Mouse (Mus musculus) hindbrain, embryonic 16.5 days (tissue): ENCODE measurements around the gene Bloc1s1. TPM values are rescaled to one million over a fixed set of nuclear protein-coding genes. Genes with fewer than 3 reads are reported as not detected.
A peak's percentile ranks its signal among the peaks of the same experiment; 100 is the strongest.

ENCODE experiments used
- ATAC-seq: fragments of 200-750 bp; cut with Nextera tagmentation; 2 replicates; pipeline ENCODE4 v1.8.0; 2017; ENCODE audit warnings: moderate TSS enrichment, moderate library complexity
- H3K27ac ChIP-seq: fragments of 300-500 bp; sonication (generic); 2 replicates; pipeline ENCODE4 v1.5.1; 2014; ENCODE audit warnings: low read depth, mild to moderate bottlenecking, control low read depth, low read length, moderate library complexity
- H3K27me3 ChIP-seq: fragments of 300-500 bp; sonication (generic); replicated peaks from 2 replicates; pipeline ENCODE4 v1.6.1; 2014; ENCODE audit warnings: low read length; ENCODE audit not compliant: control insufficient read depth, insufficient read depth
- H3K36me3 ChIP-seq: fragments of 300-500 bp; sonication (generic); 2 replicates; pipeline ENCODE4 v1.6.1; 2014; ENCODE audit warnings: mild to moderate bottlenecking, low read length, moderate library complexity, mixed read lengths; ENCODE audit not compliant: control insufficient read depth, insufficient read depth
- H3K4me1 ChIP-seq: fragments of 300-500 bp; sonication (generic); 2 replicates; pipeline ENCODE4 v1.6.1; 2014; ENCODE audit warnings: low read depth, low read length; ENCODE audit not compliant: control insufficient read depth, insufficient read depth
- H3K4me2 ChIP-seq: fragments of 300-500 bp; sonication (generic); 2 replicates; pipeline ENCODE4 v1.6.1; 2014; ENCODE audit warnings: mild to moderate bottlenecking, low read length, control low read depth, moderate library complexity
- H3K4me3 ChIP-seq: fragments of 300-500 bp; sonication (generic); 2 replicates; pipeline ENCODE4 v1.5.1; 2014; ENCODE audit warnings: mild to moderate bottlenecking, low read length, control low read depth, moderate library complexity
- H3K9ac ChIP-seq: fragments of 300-500 bp; sonication (generic); 2 replicates; pipeline ENCODE4 v1.6.1; 2014; ENCODE audit warnings: low read depth, mild to moderate bottlenecking, control low read depth, low read length, moderate library complexity
- H3K9me3 ChIP-seq: fragments of 300-500 bp; sonication (generic); 2 replicates; pipeline ENCODE4 v1.6.1; 2014; ENCODE audit warnings: mild to moderate bottlenecking, low read length, moderate library complexity; ENCODE audit not compliant: control insufficient read depth
- WGBS: fragments of 180-500 bp; shearing (Covaris S2); extraction: QIAGEN DNeasy Blood & Tissue Kit; methylation state at CpG from one replicate; pipeline ENCODE4 v1.1.7; 2014; 5-methylcytosine and 5-hydroxymethylcytosine counted together
- polyA plus RNA-seq: library from polyadenylated mRNA; unstranded; fragments of >200 nt; fragmentation: Nextera tagmentation; extraction: Ambion mirVana; gene quantifications from 2 replicates; pipeline ENCODE4 v1.2.1, GENCODE M21; 2015

Gene Bloc1s1
- polyA plus RNA-seq, 1 experiment from 2014 or later, result 278 TPM

DNA sequence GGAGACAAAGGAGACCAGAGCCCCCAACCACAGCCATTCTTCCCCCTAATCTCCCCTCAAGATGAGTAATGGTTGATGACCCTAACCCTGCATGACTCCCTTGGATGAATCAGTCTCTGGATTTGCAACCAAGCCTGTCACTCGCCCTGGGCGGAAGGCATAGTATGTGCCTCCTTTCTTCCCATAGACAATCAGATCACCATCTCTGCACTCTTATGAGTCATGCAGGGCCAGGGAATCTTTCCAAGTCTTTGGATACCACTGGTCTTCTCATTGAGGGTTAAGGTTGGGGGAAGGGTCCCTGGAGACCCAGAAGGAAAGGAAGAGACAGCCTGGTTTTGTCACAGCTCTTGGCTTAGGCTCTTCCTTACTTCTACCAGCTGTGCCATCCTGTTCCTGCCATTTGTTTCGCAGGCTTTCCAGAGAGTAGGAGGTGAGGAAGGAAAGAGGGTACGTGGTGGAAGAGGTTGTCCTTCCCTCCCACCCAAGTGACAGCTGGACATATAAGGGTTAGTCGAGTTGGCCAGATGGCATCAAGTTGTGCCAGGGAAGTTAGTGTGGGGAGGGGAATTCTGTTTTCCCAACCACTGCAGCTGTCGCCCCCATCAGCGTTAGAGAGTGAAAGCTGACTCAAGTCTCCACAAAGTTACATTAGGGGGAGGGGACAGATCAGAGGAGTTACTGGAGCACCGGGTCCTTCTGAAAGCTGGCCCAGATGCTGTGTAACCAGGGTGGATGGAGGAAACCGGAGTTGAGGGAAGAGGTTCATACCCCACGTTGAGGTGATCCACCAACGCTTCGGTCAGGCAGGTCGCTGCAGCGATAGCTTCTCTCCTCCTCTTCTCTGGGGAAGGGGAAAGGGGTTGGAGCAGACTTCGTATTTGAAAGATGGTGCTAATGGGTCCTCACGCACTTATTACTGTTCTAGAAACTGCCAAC lies 1.7 kb downstream of the Bloc1s1 start:
- H3K27me3 ChIP-seq, result no peaks in the 10 kb centered on the region
- no peaks in the 10 kb centered on the region for H3K9me3 ChIP-seq
- H3K27ac ChIP-seq, result peak overlapping the region; percentile 98
- WGBS, result 61% methylated on average over 16 of the region's 16 CpGs
- H3K36me3 ChIP-seq, result no peaks in the 10 kb centered on the region; the same call in 1 of the 2 replicates
- H3K4me3 ChIP-seq, result peak overlapping the region; percentile 86
- ATAC-seq, result no peak
- H3K9ac ChIP-seq, result peak overlapping the region; percentile 93
- H3K4me2 ChIP-seq, result peak overlapping the region; percentile 86
- H3K4me1 ChIP-seq, result peaks cover 31% of the 10 kb centered on the region

DNA sequence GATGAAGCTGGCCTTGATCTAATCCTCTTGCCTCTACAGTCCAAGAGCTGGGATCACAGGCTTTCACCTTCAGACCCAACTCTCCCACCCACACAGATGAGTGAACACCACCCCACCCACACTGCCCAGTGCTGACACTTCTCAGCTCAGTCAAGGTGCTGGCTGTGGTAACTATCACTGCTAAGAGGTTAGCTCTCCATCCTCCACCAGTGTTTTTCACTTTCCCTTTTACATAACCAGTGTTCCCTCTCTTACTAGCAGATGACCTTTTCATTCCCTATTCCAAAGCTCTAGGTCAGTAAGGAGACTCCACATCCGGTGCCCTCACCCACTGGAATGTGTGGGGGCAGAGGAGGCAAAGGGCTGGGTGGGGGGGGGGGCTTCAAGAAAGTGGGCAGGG lies 2.6 kb downstream of the Bloc1s1 start:
- 36% methylated on average over 1 of the region's 1 CpGs for WGBS
- no peak overlapping the region for H3K4me3 ChIP-seq
- ATAC-seq, result no peak
- no peaks in the 10 kb centered on the region; the same call in 1 of the 2 replicates for H3K36me3 ChIP-seq
- H3K27me3 ChIP-seq, result no peaks in the 10 kb centered on the region
- no peak overlapping the region for H3K9ac ChIP-seq
- no peaks in the 10 kb centered on the region for H3K9me3 ChIP-seq
- H3K4me1 ChIP-seq, result peaks cover 31% of the 10 kb centered on the region
- no peak overlapping the region for H3K4me2 ChIP-seq
- H3K27ac ChIP-seq, result peak overlapping the region; percentile 98

DNA sequence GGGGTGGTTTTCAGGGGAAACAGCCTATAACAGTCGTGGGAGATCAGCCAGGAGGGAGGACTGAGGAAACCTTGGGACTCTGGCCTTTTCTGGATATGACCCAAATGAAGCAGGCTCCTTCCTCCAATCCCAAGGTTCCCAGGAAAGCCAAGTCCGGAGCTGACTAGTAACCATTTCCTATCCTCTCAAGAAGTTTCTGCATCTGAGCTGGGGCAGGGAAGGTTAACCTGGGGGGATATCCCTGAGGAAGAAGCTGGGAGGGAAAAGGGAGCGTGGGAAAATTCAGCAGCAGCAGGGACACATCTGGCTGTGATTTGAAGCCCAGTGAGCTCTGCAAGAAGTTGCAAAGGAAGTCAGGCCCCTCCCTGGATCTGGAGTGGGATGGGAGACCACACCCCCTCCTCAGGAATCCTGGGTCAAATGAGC lies 3.1 kb downstream of the Bloc1s1 start:
- Histone ChIP-seq H3K9me3 (no peaks in the 10 kb centered on the region), H3K27me3 (no peaks in the 10 kb centered on the region), H3K4me2 (no peak overlapping the region), H3K4me1 (peaks cover 31% of the 10 kb centered on the region), H3K9ac (no peak overlapping the region), H3K27ac (peak overlapping the region; percentile 7; the same call in 1 of the 2 replicates), H3K36me3 (no peaks in the 10 kb centered on the region; the same call in 1 of the 2 replicates), H3K4me3 (no peak overlapping the region)
- WGBS, result 74% methylated on average over 3 of the region's 3 CpGs
- no peak for ATAC-seq

DNA sequence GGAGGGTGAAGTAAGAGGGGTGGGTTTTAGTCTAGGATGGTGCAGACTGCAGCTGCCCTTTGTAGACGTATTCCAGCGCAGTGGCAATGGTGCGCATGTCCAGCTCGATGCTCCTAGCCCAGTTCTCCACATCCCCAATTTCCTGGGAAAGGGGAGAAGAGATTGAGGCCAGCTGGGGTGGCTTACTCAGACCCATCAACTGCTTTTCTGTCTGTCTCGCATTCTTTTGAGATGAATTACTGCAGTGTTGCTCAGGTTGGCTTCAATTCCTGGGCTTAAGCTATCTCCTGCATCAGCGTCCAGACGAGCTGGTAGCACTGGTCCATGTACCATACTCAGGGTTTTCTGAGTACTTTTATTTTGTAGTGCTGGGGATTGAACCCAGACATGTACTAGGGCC lies 3.9 kb downstream of the Bloc1s1 start:
- no peaks in the 10 kb centered on the region for H3K27me3 ChIP-seq
- H3K4me2 ChIP-seq, result no peak overlapping the region
- no peak overlapping the region for H3K9ac ChIP-seq
- H3K9me3 ChIP-seq, result no peaks in the 10 kb centered on the region
- no peak overlapping the region for H3K4me3 ChIP-seq
- peaks cover 31% of the 10 kb centered on the region for H3K4me1 ChIP-seq
- peak overlapping the region; percentile 85 for H3K27ac ChIP-seq
- ATAC-seq, result no peak
- 75% methylated on average over 7 of the region's 7 CpGs for WGBS
- no peaks in the 10 kb centered on the region; the same call in 1 of the 2 replicates for H3K36me3 ChIP-seq

DNA sequence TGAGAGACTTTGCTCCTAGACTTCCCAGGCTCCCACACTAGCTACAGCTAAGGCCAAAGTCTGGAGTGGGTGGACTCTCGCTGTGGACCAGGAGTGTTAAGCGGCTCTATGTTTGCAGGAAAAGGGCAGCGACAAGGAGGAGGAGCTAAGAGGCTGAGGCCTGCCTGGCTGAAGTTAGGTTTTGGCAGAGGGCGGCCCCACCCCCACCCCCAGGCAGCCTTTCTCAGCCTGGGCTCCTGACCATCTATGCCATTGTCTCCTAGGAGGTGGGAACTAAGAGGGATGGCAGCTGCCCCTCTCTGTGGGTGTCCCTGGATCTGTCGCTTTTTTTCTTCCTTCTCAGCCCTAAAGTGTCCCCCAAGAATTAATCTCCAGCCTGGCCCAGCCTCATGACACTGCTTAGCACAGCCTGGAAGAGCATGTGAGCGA lies 4.6 kb downstream of the Bloc1s1 start:
- Histone ChIP-seq H3K4me2 (peak overlapping the region; percentile 32), H3K9ac (peak overlapping the region; percentile 41; the same call in 1 of the 2 replicates), H3K4me1 (peaks cover 30% of the 10 kb centered on the region), H3K27me3 (no peaks in the 10 kb centered on the region), H3K4me3 (no peak overlapping the region), H3K27ac (peak overlapping the region; percentile 85), H3K36me3 (no peaks in the 10 kb centered on the region; the same call in 1 of the 2 replicates), H3K9me3 (no peaks in the 10 kb centered on the region)
- peak; percentile 55 for ATAC-seq
- WGBS, result 14% methylated on average over 6 of the region's 6 CpGs

DNA sequence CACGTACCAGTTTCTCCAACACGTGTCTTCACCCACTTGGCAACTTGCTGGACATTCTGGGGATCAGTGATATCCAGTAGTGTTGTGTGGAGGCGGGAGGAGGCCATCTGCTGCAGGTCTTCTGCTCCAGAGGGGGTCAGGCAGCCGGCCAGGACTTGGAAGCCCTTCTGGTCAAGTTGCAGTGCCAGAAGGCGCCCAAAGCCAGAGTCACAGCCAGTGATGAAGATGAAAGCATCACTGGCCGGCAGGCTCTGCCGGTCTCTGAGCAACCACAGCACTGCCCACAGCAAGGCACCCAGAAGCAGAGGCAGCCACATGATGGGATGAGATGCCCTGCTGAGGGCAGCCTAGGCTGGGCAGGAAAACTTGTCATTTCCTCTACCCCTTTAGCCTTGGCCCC lies 5.6 kb downstream of the Bloc1s1 start:
- Histone ChIP-seq H3K27ac (peak overlapping the region; percentile 85), H3K36me3 (no peaks in the 10 kb centered on the region; the same call in 1 of the 2 replicates), H3K4me2 (peak overlapping the region; percentile 32; the same call in 1 of the 2 replicates), H3K9ac (no peak overlapping the region), H3K4me3 (no peak overlapping the region), H3K9me3 (no peaks in the 10 kb centered on the region), H3K27me3 (no peaks in the 10 kb centered on the region), H3K4me1 (peaks cover 24% of the 10 kb centered on the region)
- 47% methylated on average over 7 of the region's 7 CpGs for WGBS
- ATAC-seq, result peak; percentile 32

DNA sequence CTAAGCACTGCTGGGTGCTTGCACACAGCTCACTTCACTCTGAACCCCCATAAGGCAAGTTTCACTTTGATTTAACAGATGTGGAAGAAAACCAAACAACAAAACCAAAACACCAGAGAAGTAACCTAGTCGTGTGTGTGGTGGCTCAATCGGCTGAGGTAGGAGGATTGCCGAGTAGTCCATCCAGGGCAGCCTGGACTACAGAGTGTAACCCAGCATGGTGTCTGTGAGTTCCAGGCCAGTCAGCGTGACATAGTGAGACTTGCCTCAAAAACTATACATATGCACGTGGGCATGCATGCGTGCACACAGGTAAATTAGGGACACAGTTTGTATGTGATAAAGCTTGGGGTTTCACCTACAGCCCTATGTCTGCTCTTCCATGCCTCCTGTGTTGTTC lies 6.4 kb downstream of the Bloc1s1 start:
- Histone ChIP-seq H3K9ac (no peak overlapping the region), H3K27ac (no peak overlapping the region)

DNA sequence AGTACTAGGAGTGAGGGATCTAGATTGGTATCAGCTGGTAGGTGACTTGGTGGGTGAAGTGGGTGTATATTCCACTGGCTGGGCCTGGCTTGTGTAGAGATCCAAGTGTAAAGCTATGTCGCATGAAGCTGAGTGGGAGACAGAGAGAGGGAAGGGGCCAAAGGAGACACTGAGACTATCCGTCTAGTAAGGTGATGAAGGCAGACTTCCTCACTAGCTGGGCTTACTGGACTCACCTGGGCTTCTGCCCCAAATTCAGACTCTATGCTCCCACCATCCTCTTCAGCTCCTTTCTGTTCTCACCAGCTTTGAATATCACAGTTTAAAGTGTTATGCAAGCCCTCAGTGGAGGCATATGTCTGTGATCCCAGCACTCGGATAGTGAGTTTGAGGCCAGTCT lies 7.2 kb downstream of the Bloc1s1 start:
- Histone ChIP-seq H3K4me3 (no peak overlapping the region), H3K9me3 (no peaks in the 10 kb centered on the region), H3K9ac (no peak overlapping the region), H3K27ac (no peak overlapping the region), H3K36me3 (no peaks in the 10 kb centered on the region; the same call in 1 of the 2 replicates), H3K4me2 (no peak overlapping the region), H3K4me1 (peaks cover 12% of the 10 kb centered on the region), H3K27me3 (no peaks in the 10 kb centered on the region)
- ATAC-seq, result no peak
- 89% methylated on average over 3 of the region's 3 CpGs for WGBS

More for the DNA sequence above, 6.4 kb downstream of the Bloc1s1 start:
- Histone ChIP-seq H3K27me3 (no peaks in the 10 kb centered on the region), H3K36me3 (no peaks in the 10 kb centered on the region; the same call in 1 of the 2 replicates), H3K4me3 (no peak overlapping the region), H3K9me3 (no peaks in the 10 kb centered on the region), H3K4me1 (peaks cover 20% of the 10 kb centered on the region), H3K4me2 (no peak overlapping the region)
- no peak for ATAC-seq
- WGBS, result 85% methylated on average over 6 of the region's 6 CpGs

DNA sequence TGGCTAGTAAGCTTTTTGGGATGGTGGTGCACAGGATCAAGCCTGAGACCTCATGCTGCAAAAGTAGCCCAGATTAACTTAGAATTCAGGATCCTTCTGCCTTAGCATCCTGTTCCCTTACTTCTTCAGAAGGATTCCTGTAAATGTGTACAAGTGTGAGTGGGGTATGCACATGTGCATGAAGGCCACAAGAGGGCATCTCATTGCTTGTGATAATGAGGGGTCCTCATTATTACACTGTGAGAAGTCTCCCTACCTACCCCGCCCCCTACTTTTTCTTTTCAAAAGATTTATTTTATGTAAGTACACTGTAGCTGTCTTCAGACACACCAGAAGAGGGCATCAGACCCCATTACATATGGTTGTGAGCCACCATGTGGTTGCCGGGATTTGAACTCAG lies 8.3 kb downstream of the Bloc1s1 start:
- Histone ChIP-seq H3K4me2 (no peak overlapping the region), H3K9ac (no peak overlapping the region), H3K4me1 (peaks cover 12% of the 10 kb centered on the region), H3K27me3 (no peaks in the 10 kb centered on the region), H3K9me3 (no peaks in the 10 kb centered on the region), H3K27ac (no peak overlapping the region), H3K36me3 (no peaks in the 10 kb centered on the region; the same call in 1 of the 2 replicates), H3K4me3 (no peak overlapping the region)
- 91% methylated on average over 2 of the region's 2 CpGs for WGBS
- ATAC-seq, result no peak
